Mouse (Mus musculus) 416B (cell line): Measurements from ENCODE around the gene Ldlrap1.
A peak's percentile ranks its signal among the peaks of the same experiment; 100 is the strongest.
"Not testable (repeated sequence)": the region's sequence is repeated elsewhere in the genome, so short reads cannot be mapped to it uniquely, and the experiment has no call there.

Source experiments
- DNase-seq: peaks from one replicate; pipeline ENCODE4 v3.0.0; 2011; ENCODE audit warnings: low read depth

Gene Ldlrap1

GRCm38 (mm10) chr4:134767426-134768225, at the start of gene Ldlrap1:
Gene Ldlrap1, minus strand, starts transcription at chr4:134768024.
- DNase-seq: peak; percentile 71

- no peak for DNase-seq
These were observed 46.4 kb upstream of the Ldlrap1 start for GRCm38 (mm10) chr4:134814229-134814571.

GRCm38 (mm10) chr4:134813406-134814228, 45.8 kb upstream of the Ldlrap1 start:
- no peak for DNase-seq

- DNase-seq: no peak
These were observed 36.9 kb upstream of the Ldlrap1 start for GRCm38 (mm10) chr4:134804765-134805164.

- DNase-seq: no peak
These were observed 34.9 kb upstream of the Ldlrap1 start for GRCm38 (mm10) chr4:134802765-134803164.

- DNase-seq: no peak
These were observed 34.3 kb upstream of the Ldlrap1 start for GRCm38 (mm10) chr4:134802155-134802554.

GRCm38 (mm10) chr4:134800693-134801092, 32.9 kb upstream of the Ldlrap1 start:
- no peak for DNase-seq

GRCm38 (mm10) chr4:134800098-134800497, 32.3 kb upstream of the Ldlrap1 start:
- DNase-seq: no peak

GRCm38 (mm10) chr4:134799272-134799671, 31.4 kb upstream of the Ldlrap1 start:
- peak; percentile 76 for DNase-seq

- DNase-seq: no peak
These were observed 31.0 kb upstream of the Ldlrap1 start for GRCm38 (mm10) chr4:134798861-134799260.

- DNase-seq: no peak
These were observed 29.8 kb upstream of the Ldlrap1 start for GRCm38 (mm10) chr4:134797621-134798020.

- peak; percentile 60 for DNase-seq
These were observed 28.9 kb upstream of the Ldlrap1 start for GRCm38 (mm10) chr4:134796581-134797361.

- peak; percentile 34 for DNase-seq
These were observed 28.1 kb upstream of the Ldlrap1 start for GRCm38 (mm10) chr4:134795819-134796485.

GRCm38 (mm10) chr4:134794959-134795358, 27.1 kb upstream of the Ldlrap1 start:
- DNase-seq: not testable (repeated sequence)

- peak; percentile 82 for DNase-seq
These were observed 25.6 kb upstream of the Ldlrap1 start for GRCm38 (mm10) chr4:134793213-134793956.

- DNase-seq: no peak
These were observed 23.9 kb upstream of the Ldlrap1 start for GRCm38 (mm10) chr4:134791731-134792130.

- DNase-seq: peak; percentile 92
These were observed 19.1 kb upstream of the Ldlrap1 start for GRCm38 (mm10) chr4:134786946-134787345.

- DNase-seq: peak; percentile 70
These were observed 16.9 kb upstream of the Ldlrap1 start for GRCm38 (mm10) chr4:134784701-134785100.

GRCm38 (mm10) chr4:134779136-134779934, 11.5 kb upstream of the Ldlrap1 start:
- peak; percentile 93 for DNase-seq

- peak; percentile 71 for DNase-seq
These were observed 8.4 kb upstream of the Ldlrap1 start for GRCm38 (mm10) chr4:134776246-134776645.
